Mouse (Mus musculus) spleen, adult 12 weeks (tissue): Measurements from ENCODE around the gene Cybrd1.

Experiments
- DNase-seq: peaks from one replicate; pipeline ENCODE4 v3.0.0; 2022; ENCODE audit warnings: low spot score

The Cybrd1 gene

GRCm38 (mm10) chr2:71176329-71177249 is 58.9 kb downstream of the Cybrd1 start:
- DNase-seq: no peak

- no peak for DNase-seq
These were observed 59.5 kb downstream of the Cybrd1 start for GRCm38 (mm10) chr2:71177250-71177615.

GRCm38 (mm10) chr2:71177760-71178159 is 60.0 kb downstream of the Cybrd1 start:
- no peak for DNase-seq

GRCm38 (mm10) chr2:71179716-71180115 is 62.0 kb downstream of the Cybrd1 start:
- no peak for DNase-seq

GRCm38 (mm10) chr2:71180566-71181217 is 63.0 kb downstream of the Cybrd1 start:
- DNase-seq: no peak

- no peak for DNase-seq
These were observed 70.2 kb downstream of the Cybrd1 start for GRCm38 (mm10) chr2:71187950-71188349.

- no peak for DNase-seq
These were observed 71.1 kb downstream of the Cybrd1 start for GRCm38 (mm10) chr2:71188861-71189260.

- no peak for DNase-seq
These were observed 73.9 kb downstream of the Cybrd1 start for GRCm38 (mm10) chr2:71191391-71192194.

- DNase-seq: no peak
These were observed 74.6 kb downstream of the Cybrd1 start for GRCm38 (mm10) chr2:71192195-71192807.
